Mouse (Mus musculus): ENCODE results near the gene Eif3k. TPM values are rescaled to one million over a fixed set of nuclear protein-coding genes. Genes with fewer than 3 reads are reported as not detected.

Gene Eif3k
- total and polyA plus RNA-seq, 3 experiments, result 545 to 671 TPM; not detected in 1

DNA sequence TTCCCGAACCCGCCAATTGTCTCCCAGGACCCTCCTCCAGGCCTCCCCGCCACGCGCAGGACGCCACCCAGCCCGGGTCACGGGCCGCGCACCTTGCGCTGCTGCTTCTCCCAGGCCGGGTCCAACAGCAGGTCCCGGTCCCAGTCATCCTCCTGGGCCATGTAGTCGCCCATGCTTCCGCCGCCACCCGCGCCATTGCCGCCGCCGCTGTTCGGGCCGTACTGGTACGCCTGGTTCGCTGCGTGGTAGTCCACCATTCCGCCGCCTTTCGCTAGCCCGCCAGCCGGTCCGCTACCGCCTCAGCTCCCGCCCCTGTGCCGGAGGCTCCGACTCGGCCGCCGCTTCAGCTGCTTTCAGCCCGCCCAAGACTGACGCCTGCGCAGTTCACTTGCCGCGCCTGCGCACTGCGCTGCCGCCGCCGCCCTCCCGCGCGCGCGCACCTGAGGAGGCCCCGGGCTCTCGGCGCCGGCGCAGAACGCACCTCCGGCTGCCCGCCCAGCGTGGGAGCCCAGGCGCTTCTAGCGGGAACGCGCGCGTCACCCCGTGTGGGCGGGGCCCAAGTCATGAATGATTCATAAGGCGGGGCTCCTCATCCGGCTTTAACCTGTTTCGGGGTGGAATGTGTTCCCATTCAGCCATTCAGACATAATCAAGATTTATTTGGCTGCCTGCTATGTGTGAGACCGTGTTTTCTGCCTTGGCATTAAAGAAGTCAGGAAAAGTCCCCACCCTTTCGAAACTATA lies 19.6 kb downstream of the Eif3k start, which contains the start of gene Actn4 (continued):
- TF ChIP-seq NELFE (IDR thresholded peaks at IDR 0.05; ENCODE audit: low read depth, low read length), result peak; percentile 97
- 0 out of 2 replicates have a peak, but pooled peaks have one; percentile 31 for TF ChIP-seq UBTF (IDR thresholded peaks at IDR 0.05; ENCODE audit: borderline replicate concordance, insufficient read depth, low read depth, low read length)
- TF ChIP-seq NRF1 (IDR thresholded peaks at IDR 0.05; ENCODE audit: insufficient read depth, low read depth, low read length, poor library complexity, severe bottlenecking), result peak; percentile 98
- peak; percentile 93 to 98 for TF ChIP-seq POLR2A (IDR thresholded peaks at IDR 0.05; ENCODE audit: control insufficient read depth in 1 of 2, insufficient read depth in 1 of 2, low read depth in 1 of 2, low read length in 2 of 2, poor library complexity in 1 of 2)
- no peak for TF ChIP-seq JUND (IDR thresholded peaks at IDR 0.05; ENCODE audit: low read depth, low read length)

GRCm38 (mm10) chr7:28961584-28961926 lies 20.1 kb downstream of the Eif3k start:
- Histone ChIP-seq H3K4me1 (ENCODE audit: control insufficient read depth in 1 of 2, insufficient read depth in 2 of 2, low read length in 2 of 2) (peaks cover 33 to 46% of the 10 kb centered on the region in 2 experiments), H3K27ac (ENCODE audit: control insufficient read depth, low read depth, low read length) (peak overlapping the region; percentile 42), H3K9ac (ENCODE audit: control insufficient read depth, low read depth, low read length, poor library complexity, severe bottlenecking) (peak overlapping the region; percentile 77), H3K9me3 (replicated peaks; ENCODE audit: insufficient read depth, low read length) (no peaks in the 10 kb centered on the region), H3K4me3 (ENCODE audit: control insufficient read depth in 1 of 2, insufficient read depth in 1 of 2, low read depth in 2 of 2, low read length in 2 of 2) (peak overlapping the region; percentile 68 to 73), H3K79me2 (ENCODE audit: control insufficient read depth, insufficient read depth, low read length, poor library complexity) (peaks cover 50% of the 10 kb centered on the region), H3K27me3 (ENCODE audit: control insufficient read depth in 1 of 2, insufficient read depth in 2 of 2, low read length in 2 of 2) (no peaks in the 10 kb centered on the region), H3K36me3 (ENCODE audit: control insufficient read depth in 1 of 2, insufficient read depth in 2 of 2, low read length in 2 of 2) (peaks cover 0 to 51% of the 10 kb centered on the region in 2 experiments; a peak in 2 of 4 replicates)
- DNase-seq (ENCODE audit: low read depth, low spot score), result no peak
- no peak for TF ChIP-seq USF1 (IDR thresholded peaks at IDR 0.05; ENCODE audit: low read depth, low read length)
- no peak; the same call in 1 of the 2 replicates for TF ChIP-seq SIN3A (IDR thresholded peaks at IDR 0.05; ENCODE audit: low read length)
- TF ChIP-seq UBTF (IDR thresholded peaks at IDR 0.05; ENCODE audit: borderline replicate concordance, insufficient read depth, low read depth, low read length), result no peak
- TF ChIP-seq ETS1 (IDR thresholded peaks at IDR 0.05; ENCODE audit: low read depth, low read length), result no peak
- TF ChIP-seq NELFE (IDR thresholded peaks at IDR 0.05; ENCODE audit: low read depth, low read length), result no peak
- TF ChIP-seq MAX (IDR thresholded peaks at IDR 0.05; ENCODE audit: low read length), result no peak
- TF ChIP-seq EP300 (IDR thresholded peaks at IDR 0.05; ENCODE audit: low read depth in 1 of 2, low read length in 2 of 2), result no peak
- TF ChIP-seq TBP (IDR thresholded peaks at IDR 0.05; ENCODE audit: low read depth, low read length), result no peak
- no peak for TF ChIP-seq MYB (IDR thresholded peaks at IDR 0.05; ENCODE audit: low read depth, low read length)
- no peak for TF ChIP-seq BHLHE40 (IDR thresholded peaks at IDR 0.05; ENCODE audit: borderline replicate concordance, low read depth, low read length)
- no peak for TF ChIP-seq MAZ (IDR thresholded peaks at IDR 0.05; ENCODE audit: low read depth, low read length)
- TF ChIP-seq HCFC1 (IDR thresholded peaks at IDR 0.05; ENCODE audit: low read depth, low read length), result no peak
- TF ChIP-seq TCF12 (IDR thresholded peaks at IDR 0.05; ENCODE audit: low read depth, low read length), result no peak
- TF ChIP-seq ZMIZ1 (IDR thresholded peaks at IDR 0.05; ENCODE audit: low read depth, low read length), result no peak
- TF ChIP-seq JUND (IDR thresholded peaks at IDR 0.05; ENCODE audit: low read depth, low read length), result no peak
- TF ChIP-seq SMC3 (IDR thresholded peaks at IDR 0.05; ENCODE audit: low read depth, low read length), result no peak

Measured in MEL (cell line).